Mouse (Mus musculus) stomach, postnatal 0 days (tissue): Measurements from ENCODE around the gene Rai14. TPM values are rescaled to one million over a fixed set of nuclear protein-coding genes. Genes with fewer than 3 reads are reported as not detected.

Experiments
- ATAC-seq: fragments of 200-750 bp; cut with Nextera tagmentation; 2 replicates; pipeline ENCODE4 v1.8.0; 2017; ENCODE audit not compliant: low FRiP score, low TSS enrichment
- DNase-seq: peaks from one replicate; pipeline ENCODE4 v3.0.0-alpha.2; 2016; ENCODE audit warnings: low spot score
- H3K27ac ChIP-seq: fragments of 300-500 bp; sonication (generic); replicated peaks from 2 replicates; pipeline ENCODE4 v1.5.1; 2014; ENCODE audit warnings: mild to moderate bottlenecking, control low read depth
- H3K27me3 ChIP-seq: fragments of 300-500 bp; sonication (generic); 2 replicates; pipeline ENCODE4 v1.6.1; 2014; ENCODE audit warnings: low read length; ENCODE audit not compliant: control insufficient read depth, insufficient read depth
- H3K36me3 ChIP-seq: fragments of 300-500 bp; sonication (generic); 2 replicates; pipeline ENCODE4 v1.6.1; 2014; ENCODE audit warnings: low read length, mixed read lengths; ENCODE audit not compliant: control insufficient read depth, insufficient read depth
- H3K4me1 ChIP-seq: fragments of 300-500 bp; sonication (generic); replicated peaks from 2 replicates; pipeline ENCODE4 v1.6.1; 2014; ENCODE audit warnings: antibody characterized with exemption; ENCODE audit not compliant: control insufficient read depth, insufficient read depth
- H3K4me2 ChIP-seq: fragments of 300-500 bp; sonication (generic); replicated peaks from 2 replicates; pipeline ENCODE4 v1.6.1; 2014; ENCODE audit warnings: low read depth, mild to moderate bottlenecking, control low read depth, moderate library complexity
- H3K4me3 ChIP-seq: fragments of 300-500 bp; sonication (generic); 2 replicates; pipeline ENCODE4 v1.5.1; 2014; ENCODE audit warnings: low read depth, low read length, control low read depth
- H3K9ac ChIP-seq: fragments of 300-500 bp; sonication (generic); 2 replicates; pipeline ENCODE4 v1.6.1; 2014; ENCODE audit warnings: mild to moderate bottlenecking, low read length, control low read depth, mixed read lengths
- H3K9me3 ChIP-seq: fragments of 300-500 bp; sonication (generic); 2 replicates; pipeline ENCODE4 v1.6.1; 2016; ENCODE audit warnings: low read length; ENCODE audit not compliant: control insufficient read depth
- CTCF ChIP-seq: IDR thresholded peaks from 2 replicates; pipeline ENCODE4 v1.5.1; 2016; ENCODE audit warnings: antibody characterized with exemption, low read depth, mild to moderate bottlenecking, moderate library complexity
- EP300 ChIP-seq: optimal IDR thresholded peaks from 2 replicates; pipeline ENCODE3; 2016; ENCODE audit warnings: antibody characterized with exemption
- WGBS: fragments of 180-500 bp; shearing (Covaris S2); extraction: QIAGEN DNeasy Blood & Tissue Kit; methylation state at CpG from one replicate; pipeline ENCODE4 v1.1.7; 2014; 5-methylcytosine and 5-hydroxymethylcytosine counted together
- polyA plus RNA-seq: library from polyadenylated mRNA; unstranded; fragments of >200 nt; fragmentation: Nextera tagmentation; extraction: Ambion mirVana; gene quantifications from 2 replicates; pipeline ENCODE4 v1.2.1, GENCODE M21; 2015

Rai14 gene
- polyA plus RNA-seq, 1 experiment from 2014 or later = 8.0 TPM

- DNase-seq (no peak), ATAC-seq (no peak)
- no peak overlapping the region for H3K9ac ChIP-seq
- no peaks in the 10 kb centered on the region for H3K4me1 ChIP-seq
- no peak overlapping the region for H3K4me2 ChIP-seq
- no peak overlapping the region for H3K4me3 ChIP-seq
- H3K27ac ChIP-seq = no peak overlapping the region
- no peaks in the 10 kb centered on the region for H3K36me3 ChIP-seq
- H3K27me3 ChIP-seq = no peaks in the 10 kb centered on the region
- TF ChIP-seq CTCF (no peak), EP300 (no peak)
- 25% methylated on average over 1 of the region's 1 CpGs for WGBS
- 0 out of 2 replicates have a peak, but pooled peaks cover 2% of the 10 kb centered on the region for H3K9me3 ChIP-seq
These were observed 150.2 kb downstream of the Rai14 start for GRCm38 (mm10) chr15:10564201-10564600.

- Histone ChIP-seq H3K27me3 (no peaks in the 10 kb centered on the region), H3K36me3 (no peaks in the 10 kb centered on the region), H3K4me3 (no peak overlapping the region), H3K9ac (no peak overlapping the region), H3K4me2 (no peak overlapping the region), H3K9me3 (no peaks in the 10 kb centered on the region), H3K4me1 (no peaks in the 10 kb centered on the region), H3K27ac (no peak overlapping the region)
- DNase-seq (no peak), ATAC-seq (no peak)
- TF ChIP-seq EP300 (no peak), CTCF (no peak)
These were observed 152.1 kb downstream of the Rai14 start for GRCm38 (mm10) chr15:10562281-10562680.

- H3K9me3 ChIP-seq = no peaks in the 10 kb centered on the region
- no peak overlapping the region for H3K4me3 ChIP-seq
- no peak for DNase-seq
- H3K4me2 ChIP-seq = no peak overlapping the region
- WGBS = 92% methylated on average over 7 of the region's 7 CpGs
- TF ChIP-seq EP300 (no peak), CTCF (no peak)
- H3K36me3 ChIP-seq = no peaks in the 10 kb centered on the region
- H3K27me3 ChIP-seq = no peaks in the 10 kb centered on the region
- H3K27ac ChIP-seq = no peak overlapping the region
- ATAC-seq = no peak
- H3K4me1 ChIP-seq = no peaks in the 10 kb centered on the region
- no peak overlapping the region for H3K9ac ChIP-seq
These were observed 154.4 kb downstream of the Rai14 start for GRCm38 (mm10) chr15:10560005-10560404.

- ATAC-seq = no peak
These were observed 156.0 kb downstream of the Rai14 start, which contains the start of gene Ttc23l for GRCm38 (mm10) chr15:10558465-10558864. TSS of gene Ttc23l (minus strand) at chr15:10558668.

GRCm38 (mm10) chr15:10554336-10554735, 160.1 kb downstream of the Rai14 start:
- Histone ChIP-seq H3K9me3 (no peaks in the 10 kb centered on the region), H3K4me1 (no peaks in the 10 kb centered on the region), H3K4me2 (no peak overlapping the region), H3K36me3 (no peaks in the 10 kb centered on the region), H3K4me3 (no peak overlapping the region), H3K9ac (no peak overlapping the region), H3K27ac (no peak overlapping the region), H3K27me3 (no peaks in the 10 kb centered on the region)
- no peak for DNase-seq
- ATAC-seq = no peak
- TF ChIP-seq CTCF (no peak), EP300 (no peak)

More at GRCm38 (mm10) chr15:10558465-10558864, 156.0 kb downstream of the Rai14 start, which contains the start of gene Ttc23l:
- H3K9ac ChIP-seq = no peak within 1 kb of the TSS
- WGBS = 88% methylated on average over 13 of the region's 13 CpGs
- H3K4me1 ChIP-seq = no peaks in the 10 kb centered on the region
- no peak for DNase-seq
- H3K27me3 ChIP-seq = no peaks in the 10 kb centered on the region
- no peak for TF ChIP-seq EP300
- no peak for TF ChIP-seq CTCF
- H3K27ac ChIP-seq = no peak within 1 kb of the TSS
- H3K36me3 ChIP-seq = no peaks in the 10 kb centered on the region
- no peak within 1 kb of the TSS for H3K4me2 ChIP-seq
- no peak within 1 kb of the TSS for H3K4me3 ChIP-seq
- no peaks in the 10 kb centered on the region for H3K9me3 ChIP-seq

- H3K27ac ChIP-seq = no peak overlapping the region
- no peak for ATAC-seq
- no peak for DNase-seq
- H3K4me2 ChIP-seq = no peak overlapping the region
- TF ChIP-seq CTCF (no peak), EP300 (no peak)
- 71% methylated on average over 16 of the region's 16 CpGs for WGBS
- no peaks in the 10 kb centered on the region for H3K27me3 ChIP-seq
- no peaks in the 10 kb centered on the region for H3K9me3 ChIP-seq
- H3K36me3 ChIP-seq = no peaks in the 10 kb centered on the region
- H3K4me1 ChIP-seq = no peaks in the 10 kb centered on the region
- H3K9ac ChIP-seq = no peak overlapping the region
- no peak overlapping the region for H3K4me3 ChIP-seq
These were observed 173.9 kb downstream of the Rai14 start for GRCm38 (mm10) chr15:10540271-10541088.
